1 mouse cellular context compared by ENCODE assay signal in the genomic region with DNA sequence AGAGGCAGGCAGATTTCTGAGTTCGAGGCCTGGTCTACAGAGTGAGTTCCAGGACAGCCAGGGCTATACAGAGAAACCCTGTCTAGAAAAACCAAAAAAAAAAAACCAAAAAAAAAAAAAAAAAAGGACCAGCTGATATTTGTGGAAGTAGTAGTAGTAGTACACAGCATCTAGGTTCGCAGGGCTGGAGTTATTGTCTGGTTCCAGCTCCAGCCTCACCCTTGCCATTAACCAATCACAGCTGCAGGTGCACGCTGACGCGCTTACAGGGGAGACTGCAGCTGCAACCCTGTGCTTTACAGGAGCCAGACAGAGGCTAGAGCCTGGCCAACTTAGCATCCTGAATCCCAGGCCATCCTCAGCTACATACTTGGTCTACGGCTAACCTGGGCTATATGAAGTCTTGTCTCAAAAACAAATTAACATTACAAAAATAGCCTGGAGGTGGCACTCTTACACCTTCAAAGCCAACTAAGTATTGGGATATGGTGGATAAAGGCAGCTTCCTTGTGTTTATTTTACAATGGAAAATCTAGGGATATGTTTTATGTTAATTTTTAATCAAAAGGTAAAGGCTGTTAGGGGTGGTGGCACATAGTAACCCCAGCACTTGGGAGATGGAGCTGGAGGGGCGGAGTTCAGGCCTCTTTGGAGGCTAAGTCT.
A peak's percentile ranks its signal among the peaks of the same experiment; 100 is the strongest.
TF ChIP-seq lines count a peak whose summit lies in the region.

No protein-coding gene starts in this region.

TF ChIP-seq in MEL, 35 proteins besides CTCF, POLR2A, EP300 and RAD21:
- TF ChIP-seq ZMIZ1 (IDR thresholded peaks at IDR 0.05; ENCODE audit: low read depth, low read length) (peak; percentile 59; the same call in 1 of the 2 replicates), POLR2AphosphoS2 (IDR thresholded peaks at IDR 0.05; ENCODE audit: low read length) (peak; percentile 77; the same call in 1 of the 2 replicates), ZNF384 (IDR thresholded peaks at IDR 0.05; ENCODE audit: low read depth, low read length) (peak; percentile 42; the same call in 1 of the 2 replicates), MAX (IDR thresholded peaks at IDR 0.05; ENCODE audit: low read length) (no peak), SMC3 (IDR thresholded peaks at IDR 0.05; ENCODE audit: low read depth, low read length) (peak; percentile 34; the same call in 1 of the 2 replicates), SIN3A (IDR thresholded peaks at IDR 0.05; ENCODE audit: low read length) (0 out of 2 replicates have a peak, but pooled peaks have one; percentile 20), E2F4 (IDR thresholded peaks at IDR 0.05; ENCODE audit: borderline replicate concordance, low read depth, low read length) (no peak)
